Mouse (Mus musculus): ENCODE data around the gene F830045P16Rik. TPM values are rescaled to one million over a fixed set of nuclear protein-coding genes. Genes with fewer than 3 reads are reported as not detected.

The F830045P16Rik gene
- polyA plus RNA-seq, 1 experiment from 2014 or later = 0.05 TPM

DNA sequence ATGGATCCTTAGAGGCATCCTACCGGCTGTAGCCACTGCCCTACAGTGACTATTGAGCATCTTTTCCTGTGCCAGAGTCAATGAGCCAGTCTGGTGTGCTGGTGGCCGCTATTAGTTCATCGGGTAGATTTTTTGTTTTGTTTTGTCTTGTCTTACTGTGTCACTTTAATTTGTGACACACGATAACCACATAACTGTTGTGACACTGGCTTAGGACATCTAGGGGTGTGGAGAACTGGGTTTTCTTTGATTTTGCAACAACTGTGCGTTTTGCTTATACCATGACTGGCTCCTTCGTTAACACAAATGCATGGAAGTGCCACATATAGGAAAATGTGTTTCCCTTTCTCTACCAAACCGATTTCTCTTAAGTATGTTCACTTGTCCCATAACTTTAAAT lies 126.1 kb downstream of the F830045P16Rik start:
- Histone ChIP-seq H3K36me3 (ENCODE audit: control insufficient read depth, insufficient read depth, low read length) (no peaks in the 10 kb centered on the region), H3K4me2 (replicated peaks; ENCODE audit: low read depth) (no peak overlapping the region), H3K27ac (replicated peaks) (no peak overlapping the region), H3K27me3 (ENCODE audit: control insufficient read depth, insufficient read depth, low read length) (no peaks in the 10 kb centered on the region), H3K9me3 (ENCODE audit: control insufficient read depth, low read length) (no peaks in the 10 kb centered on the region), H3K9ac (ENCODE audit: low read length) (no peak overlapping the region), H3K4me1 (replicated peaks; ENCODE audit: control insufficient read depth, insufficient read depth) (no peaks in the 10 kb centered on the region), H3K4me3 (ENCODE audit: low read depth, low read length) (no peak overlapping the region)
- no peak for ATAC-seq (ENCODE audit: low FRiP score, low TSS enrichment)
- DNase-seq (ENCODE audit: low spot score) = no peak
- TF ChIP-seq EP300 (optimal IDR thresholded peaks at IDR 0.05) = no peak
- no peak for TF ChIP-seq CTCF (IDR thresholded peaks at IDR 0.05; ENCODE audit: low read depth)
- WGBS = 88% methylated on average over 7 of the region's 7 CpGs

DNA sequence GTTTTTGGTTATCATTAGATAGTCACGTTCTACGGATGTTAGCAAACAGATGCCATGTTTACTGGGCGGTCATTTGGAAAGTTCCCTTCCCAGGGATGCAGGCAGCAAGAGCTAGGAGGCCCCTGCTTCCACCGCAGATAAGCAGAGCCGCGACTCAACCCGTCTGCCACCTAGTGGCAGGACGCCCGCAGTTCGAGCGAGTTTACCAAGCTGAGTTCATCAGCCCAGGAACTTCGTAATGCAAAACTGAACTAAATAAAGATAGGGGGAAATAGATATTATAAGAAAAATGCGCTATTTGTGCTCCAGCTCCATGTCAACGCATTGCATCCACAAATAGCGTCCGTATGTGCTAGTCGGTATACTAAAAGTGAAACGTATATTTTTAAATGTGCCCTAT lies 127.9 kb downstream of the F830045P16Rik start:
- Histone ChIP-seq H3K4me1 (replicated peaks; ENCODE audit: control insufficient read depth, insufficient read depth) (no peaks in the 10 kb centered on the region), H3K4me3 (ENCODE audit: low read depth, low read length) (no peak overlapping the region), H3K27me3 (ENCODE audit: control insufficient read depth, insufficient read depth, low read length) (no peaks in the 10 kb centered on the region), H3K27ac (replicated peaks) (no peak overlapping the region), H3K36me3 (ENCODE audit: control insufficient read depth, insufficient read depth, low read length) (no peaks in the 10 kb centered on the region), H3K4me2 (replicated peaks; ENCODE audit: low read depth) (no peak overlapping the region), H3K9me3 (ENCODE audit: control insufficient read depth, low read length) (no peaks in the 10 kb centered on the region), H3K9ac (ENCODE audit: low read length) (no peak overlapping the region)
- TF ChIP-seq EP300 (optimal IDR thresholded peaks at IDR 0.05) (no peak), CTCF (IDR thresholded peaks at IDR 0.05; ENCODE audit: low read depth) (peak; percentile 85)
- peak; percentile 65; the same call in 1 of the 2 replicates for ATAC-seq (ENCODE audit: low FRiP score, low TSS enrichment)
- 15% methylated on average over 18 of the region's 18 CpGs for WGBS
- peak; percentile 68 for DNase-seq (ENCODE audit: low spot score)

Other genes starting within 250 kb of the F830045P16Rik start
- gene Ckap2l, start 239.4 kb downstream of the F830045P16Rik start, polyA plus RNA-seq (2015; fragmentation: Nextera tagmentation; extraction: Ambion mirVana) = 9.0 and 9.8 TPM in 2 replicates
- gene Il1a, start 226.6 kb downstream of the F830045P16Rik start, polyA plus RNA-seq (2015; fragmentation: Nextera tagmentation; extraction: Ambion mirVana) = 4.6 and 5.8 TPM in 2 replicates
- 0.22 and 0.61 TPM in 2 replicates for gene Il1b, start 165.5 kb downstream of the F830045P16Rik start, polyA plus RNA-seq (2015; fragmentation: Nextera tagmentation; extraction: Ambion mirVana)
- gene Sirpa, start 56.2 kb upstream of the F830045P16Rik start, polyA plus RNA-seq (2015; fragmentation: Nextera tagmentation; extraction: Ambion mirVana) = 13.2 and 14.7 TPM in 2 replicates
- 0.08 and 0.11 TPM in 2 replicates for gene Pdyn, start 163.2 kb upstream of the F830045P16Rik start, polyA plus RNA-seq (2015; fragmentation: Nextera tagmentation; extraction: Ambion mirVana)

Measured in stomach, postnatal 0 days (tissue).